Mouse (Mus musculus) cerebellum, adult 2 months (tissue): ENCODE results near the gene Glipr1.

Source experiments
- CTCF ChIP-seq: fragments of 200-500 bp; IDR thresholded peaks from 2 replicates; pipeline ENCODE4 v1.5.1; 2011; ENCODE audit warnings: low read depth, mild to moderate bottlenecking, control low read depth, low read length, moderate library complexity, borderline replicate concordance; ENCODE audit not compliant: insufficient read depth
- POLR2A ChIP-seq: fragments of 200-500 bp; IDR thresholded peaks from 2 replicates; pipeline ENCODE4 v1.6.1; 2011; ENCODE audit warnings: low read length, control low read depth, borderline replicate concordance; ENCODE audit not compliant: insufficient read depth

GRCm38 (mm10) chr10:111971929-111972328, 30.5 kb downstream of the Glipr1 start:
- TF ChIP-seq POLR2A (no peak), CTCF (no peak)
